Mouse (Mus musculus) heart, postnatal 36 days (tissue): Measurements from ENCODE around the gene Sdhaf4. TPM values are rescaled to one million over a fixed set of nuclear protein-coding genes. Genes with fewer than 3 reads are reported as not detected.

Source experiments
- DNase-seq, 2 experiments: peaks; one replicate each; pipeline ENCODE4 v3.0.0; 2021 to 2022
- intact Hi-C: fragments of 180-260 bp; cut with DNase I; formaldehyde crosslinking; loops from one replicate; pipeline ENCODE4 v1.15.1; 2025
- total RNA-seq, 2 experiments: library from RNA; stranded (reverse); gene quantifications; 2 replicates each; pipeline ENCODE4 v1.2.3; 2021

The Sdhaf4 gene
- total RNA-seq, 2 experiments from 2014 or later = 72.0 to 84.4 TPM

GRCm38 (mm10) chr1:23958101-23958500, 47.4 kb downstream of the Sdhaf4 start:
- DNase-seq = no peak
- intact Hi-C loops = no loop called here

- no peak for DNase-seq
- intact Hi-C loops = no loop called here
Measured at GRCm38 (mm10) chr1:23955539-23955938, 49.9 kb downstream of the Sdhaf4 start.

GRCm38 (mm10) chr1:23953921-23954320, 51.5 kb downstream of the Sdhaf4 start:
- DNase-seq = no peak
- intact Hi-C loops = no loop called here

- no peak for DNase-seq
- intact Hi-C loops = no loop called here
Measured at GRCm38 (mm10) chr1:23948778-23949699, 56.4 kb downstream of the Sdhaf4 start.

GRCm38 (mm10) chr1:23948290-23948689, 57.2 kb downstream of the Sdhaf4 start:
- no peak for DNase-seq
- intact Hi-C loops = no loop called here

Other genes with a start within 250 kb of the Sdhaf4 start
- not detected for gene B3gat2, start 243.9 kb downstream of the Sdhaf4 start, total RNA-seq
- gene Smap1, start 83.3 kb downstream of the Sdhaf4 start, total RNA-seq = 10 to 100 TPM; 21.1 to 24.0 TPM
- gene Fam135a, start 94.7 kb upstream of the Sdhaf4 start, total RNA-seq = 10 to 100 TPM; 19.6 to 23.7 TPM
- gene Col9a1, start 172.0 kb upstream of the Sdhaf4 start, total RNA-seq = under 1 TPM in 1 of 2 experiments, not detected in 1; 0.08 TPM